Comparison of ENCODE assay signal across 17 mouse cellular contexts in the genomic region with DNA sequence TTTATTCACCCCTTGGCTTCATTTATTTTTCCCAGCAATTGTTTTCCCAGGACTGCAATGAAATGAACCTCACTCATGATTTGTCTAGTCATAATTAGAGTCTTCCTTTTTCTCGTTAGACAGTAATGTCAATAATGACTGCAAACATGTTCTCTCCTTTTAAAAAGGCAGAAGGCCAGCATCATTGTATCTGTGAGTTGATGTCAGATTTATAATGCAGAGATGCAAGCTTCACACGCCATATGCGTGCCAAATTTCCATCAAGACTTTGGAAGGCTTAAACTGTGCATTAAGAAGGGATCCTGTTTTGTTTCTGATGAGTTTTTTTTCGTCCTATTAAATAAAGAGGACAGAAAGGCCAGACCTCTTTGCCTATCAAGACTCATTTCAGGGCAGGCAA.
DNase-seq lines count a peak whose midpoint lies in the region; ATAC-seq lines count a peak whose summit lies in the region.
"Had no signal": no experiment of that assay in that cellular context is flagged by ENCODE, and none has a peak within 500 bp of the region (broad histone marks: within the 10 kb centered on the region; RNA-seq: fewer than 3 reads in every experiment).

No protein-coding gene starts in this region.

- 28% methylated on average over 4 of the region's 4 CpGs for WGBS in forebrain, embryonic 14.5 days
- WGBS in forebrain, embryonic 11.5 days: 80% methylated on average over 4 of the region's 4 CpGs
- 74% methylated on average over 4 of the region's 4 CpGs for WGBS in heart, embryonic 11.5 days (ENCODE audit: insufficient replicate concordance)
- 37% methylated on average over 4 of the region's 4 CpGs for WGBS in forebrain, embryonic 16.5 days

- H3K4me2 ChIP-seq in forebrain, embryonic 14.5 days (ENCODE audit: low read length): no peak overlapping the region
- H3K4me2 ChIP-seq in forebrain, embryonic 11.5 days (ENCODE audit: low read depth, low read length, severe bottlenecking): no peak overlapping the region
- no peak overlapping the region for H3K4me2 ChIP-seq in heart, embryonic 11.5 days
- no peak overlapping the region for H3K4me2 ChIP-seq in forebrain, embryonic 16.5 days (ENCODE audit: low read length)
- H3K4me2 ChIP-seq: embryonic facial prominence, embryonic 12.5 days had no signal

- peak; percentile 79 for DNase-seq in forebrain, embryonic 14.5 days (ENCODE audit: low spot score)
- DNase-seq in forebrain, embryonic 11.5 days (ENCODE audit: low spot score): no peak
- DNase-seq in heart, adult 11 months: peak; percentile 19
- no peak for DNase-seq in left cerebral cortex, adult 9 months (ENCODE audit: low spot score in 2 of 2)
- no peak for DNase-seq in thymus, postnatal 4 days
- DNase-seq: adrenal gland, adult 2 months; adrenal gland, postnatal 10 days; adrenal gland, postnatal 25 days; cerebellum, adult 11-12 months; cerebellum, adult 2 months; cerebellum, adult 9-10 months; cerebellum, postnatal 10 days; cerebellum, postnatal 25 days had no signal

- peak overlapping the region; percentile 27; the same call in 1 of the 2 replicates for H3K27ac ChIP-seq in forebrain, embryonic 14.5 days (ENCODE audit: low read depth, low read length)
- no peak overlapping the region for H3K27ac ChIP-seq in forebrain, embryonic 11.5 days (ENCODE audit: low read depth, low read length)
- no peak overlapping the region for H3K27ac ChIP-seq in heart, embryonic 11.5 days (ENCODE audit: low read depth, low read length)
- H3K27ac ChIP-seq in forebrain, embryonic 16.5 days (ENCODE audit: low read length): peak overlapping the region; percentile 54
- H3K27ac ChIP-seq: embryonic facial prominence, embryonic 10.5 days; embryonic facial prominence, embryonic 12.5 days had no signal

- H3K9ac ChIP-seq in forebrain, embryonic 14.5 days (ENCODE audit: low read length): no peak overlapping the region
- H3K9ac ChIP-seq in forebrain, embryonic 11.5 days (ENCODE audit: low read length): no peak overlapping the region
- no peak overlapping the region for H3K9ac ChIP-seq in heart, embryonic 11.5 days (ENCODE audit: low read depth, low read length)
- no peak overlapping the region for H3K9ac ChIP-seq in forebrain, embryonic 16.5 days (replicated peaks; ENCODE audit: low read depth, low read length)
- H3K9ac ChIP-seq: embryonic facial prominence, embryonic 12.5 days had no signal

- H3K9me3 ChIP-seq in forebrain, embryonic 14.5 days (replicated peaks; ENCODE audit: control insufficient read depth, low read length): no peaks in the 10 kb centered on the region
- no peaks in the 10 kb centered on the region for H3K9me3 ChIP-seq in forebrain, embryonic 11.5 days (ENCODE audit: control insufficient read depth, low read length)
- H3K9me3 ChIP-seq in heart, embryonic 11.5 days (replicated peaks; ENCODE audit: control insufficient read depth, low read length): no peaks in the 10 kb centered on the region
- H3K9me3 ChIP-seq in forebrain, embryonic 16.5 days (ENCODE audit: control insufficient read depth, low read length): no peaks in the 10 kb centered on the region
- H3K9me3 ChIP-seq: embryonic facial prominence, embryonic 10.5 days; embryonic facial prominence, embryonic 12.5 days had no signal

- peaks cover 6% of the 10 kb centered on the region; the same call in 1 of the 2 replicates for H3K4me1 ChIP-seq in forebrain, embryonic 14.5 days (ENCODE audit: control insufficient read depth, insufficient read depth, low read length)
- no peaks in the 10 kb centered on the region for H3K4me1 ChIP-seq in forebrain, embryonic 11.5 days (replicated peaks; ENCODE audit: control insufficient read depth, insufficient read depth, low read length)
- no peaks in the 10 kb centered on the region for H3K4me1 ChIP-seq in heart, embryonic 11.5 days (ENCODE audit: control insufficient read depth, insufficient read depth, low read length)
- H3K4me1 ChIP-seq in forebrain, embryonic 16.5 days (replicated peaks; ENCODE audit: control insufficient read depth, insufficient read depth, low read length): peaks cover 20% of the 10 kb centered on the region
- H3K4me1 ChIP-seq: embryonic facial prominence, embryonic 10.5 days; embryonic facial prominence, embryonic 12.5 days had no signal

- no peak overlapping the region for H3K4me3 ChIP-seq in forebrain, embryonic 14.5 days (ENCODE audit: low read depth, low read length)
- H3K4me3 ChIP-seq in forebrain, embryonic 11.5 days (ENCODE audit: low read depth, low read length): no peak overlapping the region
- H3K4me3 ChIP-seq in heart, embryonic 11.5 days (ENCODE audit: low read depth, low read length): no peak overlapping the region
- H3K4me3 ChIP-seq in forebrain, embryonic 16.5 days (replicated peaks; ENCODE audit: low read length): no peak overlapping the region
- H3K4me3 ChIP-seq: embryonic facial prominence, embryonic 10.5 days; embryonic facial prominence, embryonic 12.5 days had no signal

- H3K27me3 ChIP-seq in forebrain, embryonic 14.5 days (replicated peaks; ENCODE audit: control insufficient read depth, insufficient read depth, low read length): no peaks in the 10 kb centered on the region
- H3K27me3 ChIP-seq in forebrain, embryonic 11.5 days (ENCODE audit: control insufficient read depth, insufficient read depth, low read length): no peaks in the 10 kb centered on the region; the same call in 1 of the 2 replicates
- H3K27me3 ChIP-seq in heart, embryonic 11.5 days (ENCODE audit: control insufficient read depth, insufficient read depth, low read length): no peaks in the 10 kb centered on the region
- H3K27me3 ChIP-seq in forebrain, embryonic 16.5 days (replicated peaks; ENCODE audit: control insufficient read depth, insufficient read depth, low read length): no peaks in the 10 kb centered on the region
- H3K27me3 ChIP-seq: embryonic facial prominence, embryonic 12.5 days had no signal

- peak; percentile 51; the same call in 1 of the 2 replicates for ATAC-seq in forebrain, embryonic 14.5 days
- ATAC-seq in forebrain, embryonic 11.5 days (replicated peaks; ENCODE audit: low FRiP score): no peak
- no peak for ATAC-seq in heart, embryonic 11.5 days (replicated peaks; ENCODE audit: insufficient number of reproducible peaks, low FRiP score, low TSS enrichment)
- ATAC-seq in forebrain, embryonic 16.5 days: peak; percentile 15; the same call in 1 of the 2 replicates

- H3K36me3 ChIP-seq in forebrain, embryonic 14.5 days (ENCODE audit: control insufficient read depth, insufficient read depth, low read length): no peaks in the 10 kb centered on the region
- H3K36me3 ChIP-seq in forebrain, embryonic 11.5 days (ENCODE audit: control insufficient read depth, insufficient read depth, low read length): no peaks in the 10 kb centered on the region
- H3K36me3 ChIP-seq in heart, embryonic 11.5 days (ENCODE audit: control insufficient read depth, insufficient read depth, low read length): no peaks in the 10 kb centered on the region
- no peaks in the 10 kb centered on the region for H3K36me3 ChIP-seq in forebrain, embryonic 16.5 days (ENCODE audit: control insufficient read depth, insufficient read depth)
- H3K36me3 ChIP-seq: embryonic facial prominence, embryonic 10.5 days; embryonic facial prominence, embryonic 12.5 days had no signal

Comparison
In these comparisons a context has a peak if more than half of its experiments do, and no peak if none do; other contexts are left out.
1. ATAC-seq: peak in forebrain, embryonic 14.5 days (single experiment) and forebrain, embryonic 16.5 days (single experiment); none in forebrain, embryonic 11.5 days (single experiment) and heart, embryonic 11.5 days (single experiment).
2. DNase-seq: peak in forebrain, embryonic 14.5 days (single experiment) and heart, adult 11 months (single experiment); none in forebrain, embryonic 11.5 days (single experiment), left cerebral cortex, adult 9 months (0 of 2) and thymus, postnatal 4 days (single experiment).
3. H3K27ac ChIP-seq: peak in forebrain, embryonic 14.5 days (single experiment) and forebrain, embryonic 16.5 days (single experiment); none in forebrain, embryonic 11.5 days (single experiment) and heart, embryonic 11.5 days (single experiment).